Mouse (Mus musculus) E14TG2a.4 (cell line): ENCODE data around the gene Nlgn2.

Experiments used
- H3K27me3 ChIP-seq: 2 replicates; pipeline ENCODE4 v1.6.1; 2014; ENCODE audit warnings: low read length, control low read depth; ENCODE audit not compliant: insufficient read depth
- H3K36me3 ChIP-seq: 2 replicates; pipeline ENCODE4 v1.6.1; 2014; ENCODE audit warnings: low read length, control low read depth; ENCODE audit not compliant: insufficient read depth
- H3K4me1 ChIP-seq: replicated peaks from 2 replicates; pipeline ENCODE4 v1.6.1; 2014; ENCODE audit warnings: low read depth, low read length, control low read depth
- H3K4me3 ChIP-seq: replicated peaks from 2 replicates; pipeline ENCODE4 v1.5.1; 2014; ENCODE audit warnings: mild to moderate bottlenecking, low read length
- H3K9me3 ChIP-seq: 2 replicates; pipeline ENCODE4 v1.6.1; 2014; ENCODE audit warnings: low read length, control low read depth
- CTCF ChIP-seq: conservative IDR thresholded peaks from 2 replicates; pipeline ENCODE4 v1.5.1; 2014; ENCODE audit warnings: low read length
- NANOG ChIP-seq: IDR thresholded peaks from 2 replicates; pipeline ENCODE4 v1.6.1; 2014; ENCODE audit warnings: borderline replicate concordance, low read length, mixed read lengths
- POU5F1 ChIP-seq: IDR thresholded peaks from 2 replicates; pipeline ENCODE4 v1.6.1; 2014; ENCODE audit warnings: low read length, borderline replicate concordance

The Nlgn2 gene

DNA sequence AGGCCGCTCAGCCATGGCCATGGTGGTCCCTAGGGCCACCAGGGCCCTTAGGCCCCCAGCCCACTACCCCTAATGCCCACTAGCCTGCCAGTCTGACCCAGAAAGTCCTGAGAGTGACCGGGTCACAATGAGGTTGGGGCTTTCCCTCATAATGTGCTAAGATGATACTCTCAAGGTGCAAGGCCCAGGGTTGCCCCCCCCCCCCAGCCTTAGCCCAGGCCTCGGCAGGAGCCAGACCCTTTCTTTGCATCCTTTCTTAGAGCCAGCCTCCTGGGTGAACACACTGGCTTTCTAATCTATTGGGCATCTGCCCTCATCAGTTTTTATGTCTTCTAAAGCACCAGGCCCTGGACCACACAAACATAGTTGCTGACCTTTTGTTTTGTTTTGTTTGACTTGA lies 15.5 kb downstream of the Nlgn2 start, which contains the start of gene Spem1:
TSS of gene Spem1 (minus strand) at position 101 of the 400 bp plus-strand sequence.
- Histone ChIP-seq H3K27me3 (peaks cover 38% of the 10 kb centered on the region), H3K4me1 (peaks cover 29% of the 10 kb centered on the region), H3K36me3 (peaks cover 17% of the 10 kb centered on the region), H3K4me3 (no peak within 1 kb of the TSS), H3K9me3 (peaks cover 8% of the 10 kb centered on the region; the same call in 1 of the 2 replicates)
- no peak for TF ChIP-seq NANOG
- TF ChIP-seq CTCF = no peak
- TF ChIP-seq POU5F1 = no peak

DNA sequence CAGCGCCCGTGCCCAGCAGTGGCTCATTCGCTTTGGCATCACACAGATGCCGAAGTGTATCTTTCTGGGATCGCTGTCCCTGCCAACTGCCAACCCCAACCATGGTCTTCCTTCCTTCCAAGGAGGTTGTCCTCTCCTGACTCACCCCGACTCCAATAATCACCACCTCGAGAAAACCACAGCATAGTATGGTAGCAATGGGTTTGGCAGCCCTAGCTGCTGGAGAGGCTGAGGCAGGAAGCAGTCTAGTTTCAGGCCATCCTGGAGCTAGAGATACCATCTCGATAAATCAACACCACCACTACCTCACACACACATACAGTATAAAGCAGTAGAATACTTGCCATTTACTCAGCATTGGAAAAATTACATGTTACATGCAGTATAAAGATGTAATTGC lies 18.7 kb downstream of the Nlgn2 start:
- Histone ChIP-seq H3K36me3 (no peaks in the 10 kb centered on the region), H3K4me1 (peaks cover 26% of the 10 kb centered on the region), H3K27me3 (peaks cover 42% of the 10 kb centered on the region), H3K9me3 (no peaks in the 10 kb centered on the region), H3K4me3 (no peak overlapping the region)
- TF ChIP-seq CTCF = no peak
- TF ChIP-seq POU5F1 = no peak
- TF ChIP-seq NANOG = no peak

DNA sequence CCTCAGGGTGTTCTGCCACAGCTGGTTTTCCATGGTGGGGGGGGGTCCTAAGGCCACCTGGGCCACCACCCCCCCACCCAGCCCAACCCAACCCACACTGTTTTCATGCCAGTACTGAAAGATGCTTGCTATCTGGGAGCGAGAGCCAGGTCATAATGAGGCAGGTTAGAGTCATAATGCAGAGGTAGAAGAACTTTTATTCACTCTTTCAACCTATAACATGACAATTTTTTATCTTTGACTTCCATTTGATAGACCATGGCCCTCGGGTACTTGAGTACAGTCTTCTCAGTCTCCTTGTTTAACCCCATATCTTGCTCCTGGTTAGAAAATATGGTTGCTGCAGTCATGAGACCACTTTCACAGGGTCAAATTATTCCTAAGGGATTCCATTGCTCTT lies 19.2 kb downstream of the Nlgn2 start, which contains the start of gene Spem2:
TSS of gene Spem2 (minus strand) at position 101 of the 400 bp plus-strand sequence.
- Histone ChIP-seq H3K27me3 (peaks cover 41% of the 10 kb centered on the region), H3K4me1 (peaks cover 21% of the 10 kb centered on the region), H3K36me3 (no peaks in the 10 kb centered on the region), H3K4me3 (peak within 1 kb of the TSS; percentile 54), H3K9me3 (no peaks in the 10 kb centered on the region)
- TF ChIP-seq NANOG = no peak
- no peak for TF ChIP-seq POU5F1
- TF ChIP-seq CTCF = no peak

DNA sequence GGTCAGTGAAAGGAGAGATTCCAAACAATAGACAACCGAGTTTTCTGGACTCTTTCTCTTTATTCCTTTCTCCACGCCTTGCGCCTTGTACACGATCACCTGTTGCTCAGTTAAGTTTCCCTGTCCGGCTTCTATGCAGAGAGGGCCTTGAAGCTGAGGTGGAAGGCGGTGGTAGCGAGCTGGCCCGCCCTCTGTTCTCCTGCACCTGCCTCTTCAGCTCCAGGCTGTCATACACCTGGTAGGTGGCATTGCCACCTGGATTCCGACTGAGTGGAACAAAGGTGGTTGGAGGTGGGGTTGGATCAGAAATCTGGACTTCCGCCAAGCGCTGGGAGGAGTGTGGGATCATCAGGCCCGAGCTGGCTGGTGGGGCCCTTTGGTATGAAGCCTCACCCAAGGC lies 21.1 kb downstream of the Nlgn2 start:
- Histone ChIP-seq H3K4me3 (peak overlapping the region; percentile 54), H3K9me3 (no peaks in the 10 kb centered on the region), H3K4me1 (peaks cover 21% of the 10 kb centered on the region), H3K27me3 (peaks cover 52% of the 10 kb centered on the region), H3K36me3 (no peaks in the 10 kb centered on the region)
- TF ChIP-seq CTCF (no peak), NANOG (no peak), POU5F1 (no peak)

DNA sequence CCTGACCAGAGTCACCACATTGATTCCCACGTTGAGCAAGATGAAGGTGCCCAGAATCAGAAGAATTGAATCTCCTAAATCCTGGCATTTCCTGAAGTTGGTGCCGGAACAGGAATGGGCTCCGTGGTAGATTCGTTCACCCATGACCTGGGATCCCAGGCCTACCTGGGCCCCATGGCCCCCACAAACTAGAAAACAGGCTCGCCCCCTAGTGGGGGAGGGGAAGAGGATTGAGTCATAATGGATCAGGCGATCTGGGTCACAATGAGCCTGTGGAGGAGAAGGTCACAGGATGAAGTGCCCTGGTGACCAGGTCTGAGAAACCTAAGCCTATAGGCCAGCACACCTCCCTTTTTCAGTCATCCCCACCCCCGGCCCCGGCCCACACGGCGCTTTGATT lies 22.4 kb downstream of the Nlgn2 start, which contains the start of gene Gm39566:
TSS of gene Gm39566 (minus strand) at position 144 of the 400 bp plus-strand sequence.
- H3K27me3 ChIP-seq = peaks cover 61% of the 10 kb centered on the region
- no peaks in the 10 kb centered on the region for H3K9me3 ChIP-seq
- no peak within 1 kb of the TSS for H3K4me3 ChIP-seq
- TF ChIP-seq POU5F1 = no peak
- 0 out of 2 replicates have a peak, but pooled peaks have one; percentile 15 for TF ChIP-seq CTCF
- TF ChIP-seq NANOG = no peak; the same call in 1 of the 2 replicates
- H3K4me1 ChIP-seq = peaks cover 21% of the 10 kb centered on the region
- H3K36me3 ChIP-seq = no peaks in the 10 kb centered on the region

DNA sequence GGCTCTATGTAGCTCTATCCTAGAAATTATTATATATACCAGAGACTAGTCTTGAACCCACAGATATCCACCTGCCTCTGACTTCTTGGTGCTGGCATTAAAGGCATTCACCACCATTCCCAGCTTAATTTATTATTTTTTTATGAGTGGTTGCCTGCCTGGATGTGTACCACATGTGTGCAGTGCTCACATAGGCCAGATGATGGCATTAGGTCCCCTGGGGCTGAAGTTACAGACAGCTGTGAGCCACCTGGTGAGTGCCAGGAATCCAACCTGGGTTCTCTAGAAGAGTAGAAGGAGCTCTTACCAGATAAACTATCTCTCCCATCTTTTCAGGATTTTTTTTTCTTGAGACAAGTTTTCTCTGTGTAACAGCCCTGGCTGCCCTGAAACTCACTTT lies 27.3 kb downstream of the Nlgn2 start:
- H3K36me3 ChIP-seq = no peaks in the 10 kb centered on the region
- H3K9me3 ChIP-seq = no peaks in the 10 kb centered on the region
- peaks cover 13% of the 10 kb centered on the region for H3K4me1 ChIP-seq
- no peak overlapping the region for H3K4me3 ChIP-seq
- H3K27me3 ChIP-seq = peaks cover 38% of the 10 kb centered on the region
- no peak for TF ChIP-seq NANOG
- TF ChIP-seq CTCF = no peak
- TF ChIP-seq POU5F1 = no peak

DNA sequence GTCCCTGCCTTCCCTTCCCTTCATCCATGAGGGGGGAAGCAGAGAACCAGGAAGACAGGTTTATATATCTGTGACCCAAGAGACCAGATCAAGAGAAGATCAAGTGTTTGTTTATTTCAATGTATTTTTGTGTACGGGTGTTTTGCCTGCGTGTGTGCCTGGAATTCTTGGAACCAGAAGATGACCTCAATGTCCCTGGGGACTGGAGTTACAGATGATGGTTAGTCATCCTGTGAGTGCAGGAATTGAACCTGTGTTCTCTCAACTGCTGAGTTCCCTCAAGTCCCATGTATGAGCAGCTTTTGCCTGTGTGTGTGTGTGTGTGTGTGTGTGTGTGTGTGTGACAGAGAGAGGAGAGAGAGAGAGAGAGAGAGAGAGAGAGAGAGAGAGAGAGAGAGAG lies 29.9 kb downstream of the Nlgn2 start:
- Histone ChIP-seq H3K4me1 (peaks cover 32% of the 10 kb centered on the region), H3K9me3 (no peaks in the 10 kb centered on the region), H3K36me3 (no peaks in the 10 kb centered on the region), H3K4me3 (no peak overlapping the region), H3K27me3 (peaks cover 46% of the 10 kb centered on the region)
- TF ChIP-seq POU5F1 = no peak
- TF ChIP-seq CTCF = no peak
- TF ChIP-seq NANOG = no peak

DNA sequence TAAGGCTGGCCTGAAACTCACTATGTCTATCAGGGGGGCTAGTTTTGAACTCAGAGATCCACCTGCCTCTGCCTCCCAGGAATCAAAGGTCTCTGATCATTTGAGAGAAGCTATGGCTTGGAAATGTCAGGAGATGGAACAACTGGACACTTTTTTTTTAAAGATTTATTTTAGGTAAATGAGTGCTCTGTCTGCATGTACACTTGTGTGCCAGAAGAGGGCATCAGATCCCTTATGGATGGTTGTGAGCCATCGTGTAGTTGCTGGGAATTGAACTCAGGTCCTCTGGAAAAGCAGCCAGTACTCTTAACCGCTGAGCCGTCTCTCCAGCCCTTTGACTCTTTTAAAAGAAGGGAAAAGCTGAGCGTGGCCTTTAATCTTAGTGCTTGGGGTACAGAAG lies 31.2 kb downstream of the Nlgn2 start:
- H3K4me1 ChIP-seq = peaks cover 44% of the 10 kb centered on the region
- H3K36me3 ChIP-seq = no peaks in the 10 kb centered on the region
- H3K4me3 ChIP-seq = no peak overlapping the region
- H3K27me3 ChIP-seq = peaks cover 50% of the 10 kb centered on the region
- no peaks in the 10 kb centered on the region for H3K9me3 ChIP-seq
- no peak for TF ChIP-seq POU5F1
- peak; percentile 27 for TF ChIP-seq CTCF
